Mouse (Mus musculus): ENCODE measurements around the gene Rangrf.
A peak's percentile ranks its signal among the peaks of the same experiment; 100 is the strongest.
"Not testable (repeated sequence)": the region's sequence is repeated elsewhere in the genome, so short reads cannot be mapped to it uniquely, and the experiment has no call there.

Gene Rangrf

DNA sequence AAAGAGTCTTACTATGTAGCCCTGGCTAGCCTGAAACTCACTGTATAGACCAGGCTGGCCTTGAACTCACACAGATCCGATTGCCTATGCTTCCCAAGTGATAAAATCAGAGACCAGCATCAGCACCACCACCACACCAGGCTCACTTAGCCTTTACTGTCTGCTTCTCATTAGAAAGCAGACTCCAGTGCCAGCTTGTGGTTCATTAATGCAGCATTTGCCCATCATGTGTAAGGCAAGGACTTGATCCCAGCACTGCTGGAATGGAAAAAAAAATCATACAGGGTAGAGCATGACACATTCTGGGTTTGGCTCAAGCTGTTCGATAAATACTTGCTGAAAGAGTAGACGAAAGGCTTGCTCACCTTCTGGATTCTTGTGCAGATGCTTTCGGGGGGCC, 29.0 kb downstream of the Rangrf start:
- no peak for DNase-seq (ENCODE audit: low read depth)

DNA sequence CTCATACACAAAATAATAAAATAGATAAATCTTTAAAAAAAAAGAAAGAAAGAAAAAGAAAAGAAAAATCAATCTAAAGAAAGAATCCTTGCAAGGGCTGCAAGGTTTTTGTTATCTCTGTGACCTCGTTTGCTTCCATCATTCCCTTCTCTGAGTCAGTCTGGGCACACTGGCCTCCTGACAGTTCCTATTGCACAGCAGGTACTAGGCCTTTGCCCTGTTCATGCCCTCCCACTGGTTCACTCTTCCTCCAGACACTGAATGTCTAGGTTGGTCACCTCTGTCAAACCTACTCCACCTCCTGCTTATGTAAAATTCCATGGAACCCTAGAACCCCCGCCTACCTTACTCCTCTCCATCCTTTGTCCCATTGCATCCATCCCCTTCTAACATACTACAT, 29.7 kb downstream of the Rangrf start:
- no peak for DNase-seq (ENCODE audit: low read depth)

DNA sequence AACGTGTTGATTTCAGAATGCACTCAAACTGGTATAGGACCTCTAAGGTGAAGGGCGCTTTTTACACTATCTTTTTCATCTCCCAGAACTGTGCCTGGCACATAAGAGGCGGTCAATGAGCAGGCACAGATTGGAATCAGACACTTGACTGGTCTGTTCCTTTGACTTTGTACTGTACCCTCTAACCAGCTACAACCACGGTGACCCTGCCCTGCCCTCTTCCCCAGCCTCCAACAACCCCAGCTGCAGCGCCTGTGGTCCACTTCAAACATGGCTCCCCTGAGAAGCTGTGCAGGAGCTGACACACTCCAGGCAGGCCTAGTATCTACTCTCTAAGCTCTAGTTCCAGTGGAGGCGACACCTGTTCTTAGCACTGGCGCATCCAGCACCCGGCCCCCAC, 32.3 kb downstream of the Rangrf start:
- DNase-seq (ENCODE audit: low read depth), result no peak

DNA sequence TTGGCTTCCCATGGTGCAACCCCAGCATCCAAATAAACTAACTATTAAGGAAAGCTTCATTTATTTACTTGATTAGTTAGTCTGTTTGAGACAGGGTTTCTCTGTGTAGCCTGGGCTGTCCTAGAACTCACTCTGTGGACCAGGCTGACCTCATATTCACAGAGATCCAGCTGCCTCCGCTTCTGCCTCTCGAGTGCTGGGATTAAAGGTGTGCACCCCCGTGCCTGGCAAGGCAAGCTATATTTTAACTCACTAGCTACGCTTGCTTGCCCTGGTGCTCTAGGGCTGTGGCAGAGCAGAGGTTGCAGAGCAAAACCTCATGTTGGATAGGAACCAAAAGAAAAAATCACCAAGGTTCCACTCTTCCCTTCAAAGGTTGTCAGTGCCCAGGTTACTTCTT, 34.5 kb downstream of the Rangrf start:
- DNase-seq (ENCODE audit: low read depth), result no peak

DNA sequence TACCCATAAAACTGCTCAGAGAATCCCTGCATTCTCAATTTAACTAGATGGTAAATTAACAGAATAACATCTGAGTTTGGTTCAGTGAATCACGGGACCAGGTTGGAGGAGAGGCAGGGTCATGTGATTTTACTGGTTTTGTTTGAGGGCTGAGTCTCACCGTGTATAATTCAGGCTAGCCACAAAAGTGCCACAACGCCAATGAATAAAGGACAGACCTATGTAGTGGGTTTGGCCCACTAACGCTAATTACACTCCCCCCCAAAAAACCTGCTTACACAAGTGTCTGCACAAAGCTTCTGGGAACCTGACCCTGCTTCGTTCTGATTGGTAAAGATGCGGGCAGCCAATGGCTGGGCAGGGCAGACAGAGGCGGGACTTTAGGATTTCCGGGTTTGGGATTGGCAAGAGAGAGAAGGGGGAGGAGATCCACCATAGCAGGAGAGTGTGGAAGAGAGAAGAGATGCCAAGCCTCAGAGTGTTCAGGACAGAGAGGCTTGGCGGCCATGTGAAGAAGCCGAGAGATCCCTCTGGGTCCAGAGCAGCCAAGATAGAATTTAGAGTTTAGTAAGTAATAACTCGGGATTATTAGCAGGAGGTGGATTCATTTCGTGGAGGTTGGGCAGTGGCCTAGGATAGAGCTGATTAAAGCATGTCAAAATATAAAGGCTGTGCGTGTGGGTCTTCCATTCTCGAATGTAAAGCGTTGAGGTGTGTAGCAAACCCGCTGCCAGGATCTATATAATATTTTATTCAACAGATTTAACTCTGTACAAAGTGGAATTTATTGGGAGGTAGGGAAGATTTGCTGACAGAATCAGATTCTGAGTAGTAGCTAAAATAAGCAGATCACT, 35.3 kb downstream of the Rangrf start:
- DNase-seq (ENCODE audit: low read depth), result peak; percentile 78

DNA sequence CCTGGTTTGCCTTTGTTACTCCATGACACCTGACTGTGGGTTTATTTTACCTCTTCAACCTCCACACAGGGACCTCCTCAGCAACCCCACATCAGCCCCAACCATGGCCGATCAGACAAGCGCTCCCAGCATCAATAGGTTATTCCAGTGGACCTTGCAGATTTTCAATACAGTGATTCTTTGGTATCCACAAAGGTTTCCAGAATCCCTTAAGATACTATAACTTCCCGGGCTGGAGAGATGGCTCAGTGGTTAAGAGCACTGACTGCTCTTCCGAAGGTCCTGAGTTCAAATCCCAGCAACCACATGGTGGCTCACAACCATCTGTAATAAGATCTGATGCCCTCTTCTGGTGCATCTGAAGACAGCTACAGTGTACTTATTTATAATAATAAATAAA, 38.0 kb downstream of the Rangrf start:
- DNase-seq (ENCODE audit: low read depth), result not testable (repeated sequence)

DNA sequence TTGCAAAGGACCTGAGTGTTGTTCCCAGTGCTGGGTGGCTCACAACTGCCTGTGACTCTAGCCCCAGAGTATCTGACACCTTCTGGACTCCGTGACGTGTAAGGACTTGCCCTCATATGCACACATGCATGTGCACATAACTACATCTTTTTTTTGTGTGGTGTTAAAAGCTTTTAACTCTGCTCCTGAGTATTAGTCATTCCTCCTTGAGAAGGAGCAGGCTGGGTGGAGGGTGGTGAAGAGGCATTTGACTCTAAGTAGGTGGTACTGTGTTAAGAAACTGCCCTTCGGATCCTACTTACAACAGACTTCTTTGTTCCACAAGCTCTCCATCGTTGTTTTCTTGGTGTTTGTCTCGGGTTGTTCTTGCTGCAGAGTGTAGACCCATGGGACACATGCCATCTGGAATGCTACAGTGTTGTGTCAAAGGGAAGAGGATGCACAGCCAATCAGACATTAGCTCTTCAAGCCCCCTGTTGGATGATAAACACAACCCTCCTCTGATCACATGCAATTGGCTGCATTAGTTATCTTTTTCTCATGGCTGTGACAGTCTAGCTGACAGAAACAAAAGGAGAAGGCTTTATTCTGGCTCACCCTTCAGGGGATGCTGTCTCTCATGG, 41.0 kb downstream of the Rangrf start:
- DNase-seq (ENCODE audit: low read depth), result no peak

DNA sequence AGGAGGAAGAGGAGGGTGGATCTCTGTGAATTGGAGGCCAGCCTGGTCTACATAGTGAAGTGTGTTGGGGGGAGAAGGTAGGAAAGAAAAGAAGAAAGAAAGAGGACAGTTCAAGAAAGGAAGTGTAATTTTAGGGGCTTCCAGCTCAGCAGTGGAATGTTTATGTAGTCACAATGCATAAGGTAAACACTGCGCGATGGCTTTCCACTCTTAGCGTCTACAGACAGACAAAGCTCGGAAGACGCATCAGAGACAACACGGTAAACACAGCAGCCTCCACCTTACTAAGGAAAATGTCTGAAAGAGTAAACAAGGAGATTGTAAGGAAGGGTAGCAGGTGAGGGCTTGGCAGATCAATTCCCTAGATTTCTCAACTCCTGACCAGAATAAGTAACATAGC, 45.0 kb downstream of the Rangrf start:
- no peak for DNase-seq (ENCODE audit: low read depth)

DNA sequence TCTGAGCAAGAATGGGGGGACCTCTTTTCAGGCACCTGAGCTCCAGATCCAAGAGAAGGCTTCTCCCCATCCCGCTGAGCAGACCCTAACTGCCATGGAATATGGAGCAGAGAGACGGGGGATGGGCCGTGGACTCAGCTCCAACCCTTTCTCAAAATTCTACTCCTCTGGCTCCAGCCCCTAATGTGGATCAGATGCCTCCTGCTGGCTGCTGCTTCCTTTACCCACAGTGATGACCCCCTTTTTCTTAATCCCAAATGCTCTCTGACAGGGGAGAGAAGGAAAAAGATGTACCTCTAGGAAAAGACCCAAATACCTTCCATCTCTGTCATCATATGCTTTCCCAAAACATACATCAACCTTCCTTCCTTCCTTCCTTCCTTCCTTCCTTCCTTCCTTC, 48.0 kb downstream of the Rangrf start, which contains the start of gene Odf4:
Odf4 (minus strand) TSS at position 101 of the 400 bp plus-strand sequence.
- no peak for DNase-seq (ENCODE audit: low read depth)

DNA sequence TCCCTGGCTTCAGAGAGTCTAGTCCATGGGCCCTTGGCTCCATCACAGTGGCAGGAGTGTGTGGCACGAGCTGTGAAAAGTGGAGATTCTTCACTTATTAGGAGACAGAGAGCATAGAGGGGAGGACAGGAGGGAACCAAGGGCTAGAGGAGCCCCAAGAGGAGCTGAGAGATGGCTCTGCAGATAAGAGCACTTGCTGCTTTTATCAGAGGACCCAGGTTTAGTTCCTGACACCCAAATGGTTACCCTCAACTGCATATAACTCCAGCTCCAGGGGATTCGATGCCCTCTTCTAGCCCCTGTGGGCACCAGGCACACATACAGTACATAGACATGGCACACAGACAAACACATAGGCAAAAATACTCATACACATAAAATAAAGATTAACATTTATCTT, 50.2 kb downstream of the Rangrf start:
- DNase-seq (ENCODE audit: low read depth), result no peak

DNA sequence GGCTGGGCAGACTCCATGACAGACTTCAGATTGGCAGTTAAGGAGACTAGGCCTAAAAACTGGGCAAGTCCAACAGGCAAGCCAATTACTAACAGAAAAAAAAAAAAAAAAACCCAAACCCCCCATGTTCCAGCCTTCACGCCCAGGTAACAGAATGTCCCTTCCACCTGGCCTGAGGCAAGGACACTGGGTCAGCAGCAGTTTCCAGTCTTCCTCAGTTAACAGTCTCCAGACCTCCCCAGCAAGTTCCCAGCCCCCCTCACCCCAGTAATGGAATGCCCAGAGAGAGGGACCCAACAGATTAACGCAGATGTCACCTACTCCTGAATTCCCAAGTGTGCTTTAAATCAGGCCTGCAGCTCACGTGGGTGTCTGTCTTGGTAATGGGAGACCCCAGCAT, 51.8 kb downstream of the Rangrf start:
- DNase-seq (ENCODE audit: low read depth), result no peak

All from c-Kit-positive CD71-negative TER-119-negative erythroid progenitor cells, embryonic 14.5 days (primary cell).